Mouse (Mus musculus): ENCODE data around the gene Megf11. TPM values are rescaled to one million over a fixed set of nuclear protein-coding genes. Genes with fewer than 3 reads are reported as not detected.

The Megf11 gene
- polyA plus RNA-seq, 1 experiment: 6.2 TPM

DNA sequence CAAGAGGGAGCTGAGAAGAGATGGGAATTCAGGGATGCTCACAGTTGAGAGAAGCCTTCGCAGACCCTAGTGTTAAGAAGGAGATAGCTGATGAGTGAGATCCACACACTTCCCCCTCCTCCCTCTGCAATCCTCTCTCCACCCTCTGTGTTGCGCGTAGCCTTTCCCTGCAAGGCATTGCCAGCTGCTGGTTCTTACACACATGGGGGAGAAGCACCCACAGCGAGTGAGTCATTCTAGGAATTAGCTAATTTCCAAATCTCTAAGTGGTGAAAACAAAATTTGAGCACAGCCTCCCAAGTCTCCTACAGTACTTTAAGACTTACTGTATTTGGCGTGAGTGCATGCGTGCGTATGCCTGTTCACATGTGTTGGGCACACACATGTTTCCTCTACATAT lies 142.6 kb downstream of the Megf11 start:
- Histone ChIP-seq H3K4me3 (ENCODE audit: insufficient read depth, low read length) (no peak overlapping the region), H3K4me1 (ENCODE audit: control insufficient read depth, insufficient read depth, low read length) (peaks cover 2% of the 10 kb centered on the region; the same call in 1 of the 2 replicates), H3K27ac (ENCODE audit: insufficient read depth, low read length) (no peak overlapping the region)
- TF ChIP-seq POLR2A (IDR thresholded peaks at IDR 0.05; ENCODE audit: extremely low read depth, insufficient read depth, low read length) (no peak), CTCF (IDR thresholded peaks at IDR 0.05; ENCODE audit: extremely low read depth, insufficient read depth, low read length) (no peak)

DNA sequence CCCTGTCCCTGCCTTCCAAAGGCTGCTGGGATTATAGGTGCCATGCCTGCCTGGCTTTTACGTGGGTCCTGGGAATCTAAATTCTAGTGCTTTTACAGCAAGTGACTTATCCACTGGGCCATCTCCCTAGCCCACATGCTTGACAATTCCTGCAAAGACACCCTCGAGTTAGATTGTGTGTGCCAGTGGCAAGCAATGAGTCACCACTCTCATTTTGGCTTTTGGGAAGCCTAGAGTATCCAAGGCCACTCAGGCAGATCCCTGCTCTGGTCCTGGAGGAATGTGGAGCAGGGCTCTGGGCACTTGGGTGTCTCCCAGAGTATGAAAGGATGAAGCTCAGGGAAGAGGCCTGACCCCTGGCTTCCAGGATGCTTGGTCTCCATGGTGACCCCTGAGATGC lies 143.2 kb downstream of the Megf11 start:
- Histone ChIP-seq H3K27ac (ENCODE audit: insufficient read depth, low read length) (no peak overlapping the region), H3K4me3 (ENCODE audit: insufficient read depth, low read length) (no peak overlapping the region), H3K4me1 (ENCODE audit: control insufficient read depth, insufficient read depth, low read length) (peaks cover 2% of the 10 kb centered on the region; the same call in 1 of the 2 replicates)
- TF ChIP-seq CTCF (IDR thresholded peaks at IDR 0.05; ENCODE audit: extremely low read depth, insufficient read depth, low read length): no peak
- TF ChIP-seq POLR2A (IDR thresholded peaks at IDR 0.05; ENCODE audit: extremely low read depth, insufficient read depth, low read length): no peak

DNA sequence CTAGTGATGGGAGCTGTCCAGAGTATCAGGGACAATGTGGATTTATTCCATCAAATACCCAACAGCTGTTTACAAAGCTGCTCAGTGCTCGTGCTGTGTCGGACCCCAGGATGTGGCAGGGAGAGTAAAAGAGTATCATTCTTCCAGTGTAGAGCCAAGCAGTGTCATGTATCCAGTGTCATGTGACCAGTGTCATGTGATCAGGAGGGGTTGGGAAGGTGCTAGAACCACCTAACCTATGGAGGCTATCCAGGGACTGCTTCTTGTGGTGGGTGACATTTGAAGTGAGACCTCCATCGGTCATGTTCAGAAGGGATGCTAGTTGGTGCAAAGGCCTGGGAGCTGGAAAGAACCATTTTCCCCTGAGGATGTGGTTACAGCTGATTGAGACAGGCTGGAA lies 146.5 kb downstream of the Megf11 start:
- TF ChIP-seq POLR2A (IDR thresholded peaks at IDR 0.05; ENCODE audit: extremely low read depth, insufficient read depth, low read length): no peak
- TF ChIP-seq CTCF (IDR thresholded peaks at IDR 0.05; ENCODE audit: extremely low read depth, insufficient read depth, low read length): no peak
- H3K4me3 ChIP-seq (ENCODE audit: insufficient read depth, low read length): no peak overlapping the region
- no peak overlapping the region for H3K27ac ChIP-seq (ENCODE audit: insufficient read depth, low read length)
- H3K4me1 ChIP-seq (ENCODE audit: control insufficient read depth, insufficient read depth, low read length): peaks cover 2% of the 10 kb centered on the region

DNA sequence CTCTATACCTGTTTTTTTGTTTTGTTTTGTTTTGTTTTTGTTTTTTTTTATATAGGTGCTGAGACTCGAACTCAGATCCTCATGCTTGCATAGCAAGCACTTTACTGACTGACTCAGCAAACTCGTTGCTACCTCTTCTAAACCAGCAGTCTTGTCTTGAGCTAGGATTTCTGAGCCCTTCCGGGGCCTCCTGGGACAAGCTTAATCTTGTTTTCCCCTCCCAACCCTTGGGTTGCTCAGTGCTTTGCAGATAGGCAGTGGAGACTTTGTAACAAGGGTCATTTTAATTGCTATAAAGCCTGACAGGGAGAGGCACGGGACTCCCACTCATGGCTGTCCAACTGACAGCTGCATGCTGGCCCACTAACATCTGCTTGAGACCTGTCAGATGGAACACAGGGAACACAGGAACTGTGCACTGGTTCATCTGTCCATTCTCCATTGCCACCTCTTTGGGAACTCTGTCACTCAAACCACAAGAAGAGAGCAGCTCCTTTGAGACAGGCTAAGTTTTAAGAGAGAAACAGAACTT lies 147.4 kb downstream of the Megf11 start:
- H3K4me1 ChIP-seq (ENCODE audit: control insufficient read depth, insufficient read depth, low read length): peaks cover 2% of the 10 kb centered on the region
- H3K27ac ChIP-seq (ENCODE audit: insufficient read depth, low read length): no peak overlapping the region
- no peak for TF ChIP-seq POLR2A (IDR thresholded peaks at IDR 0.05; ENCODE audit: extremely low read depth, insufficient read depth, low read length)
- TF ChIP-seq CTCF (IDR thresholded peaks at IDR 0.05; ENCODE audit: extremely low read depth, insufficient read depth, low read length): no peak
- H3K4me3 ChIP-seq (ENCODE audit: insufficient read depth, low read length): no peak overlapping the region

DNA sequence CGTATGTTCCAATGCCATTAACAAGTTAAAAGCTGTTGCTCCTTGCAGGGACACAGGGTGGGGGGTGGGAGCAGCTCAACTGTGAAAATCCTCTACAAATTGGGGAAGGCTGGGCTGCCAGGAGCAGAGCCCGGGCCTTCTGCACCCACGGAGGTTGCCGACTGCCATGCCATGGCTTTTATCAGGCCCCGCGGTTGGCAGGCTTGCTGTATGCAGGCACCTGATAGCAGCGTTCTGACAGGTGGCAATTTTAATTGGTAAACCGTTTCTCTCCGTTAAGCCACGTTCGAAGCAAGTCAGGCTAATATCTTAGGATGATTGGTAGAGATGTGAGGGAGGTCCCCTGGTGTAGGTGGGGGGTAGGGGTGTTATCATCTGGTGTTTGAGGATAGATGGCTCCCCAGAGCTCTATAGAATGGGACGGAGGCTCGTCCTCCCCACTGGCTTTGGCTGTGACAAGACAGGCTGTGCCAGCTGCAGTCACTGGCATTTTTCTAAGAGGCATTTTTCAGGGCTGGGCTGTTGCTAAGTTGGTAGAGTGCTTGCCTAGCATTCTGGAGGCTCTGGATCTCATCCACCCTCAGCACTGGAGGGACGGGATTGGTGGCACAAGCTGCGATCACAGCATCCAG lies 148.2 kb downstream of the Megf11 start:
- TF ChIP-seq POLR2A (IDR thresholded peaks at IDR 0.05; ENCODE audit: extremely low read depth, insufficient read depth, low read length): no peak
- no peak for TF ChIP-seq CTCF (IDR thresholded peaks at IDR 0.05; ENCODE audit: extremely low read depth, insufficient read depth, low read length)
- Histone ChIP-seq H3K4me3 (ENCODE audit: insufficient read depth, low read length) (no peak overlapping the region), H3K27ac (ENCODE audit: insufficient read depth, low read length) (no peak overlapping the region), H3K4me1 (ENCODE audit: control insufficient read depth, insufficient read depth, low read length) (no peaks in the 10 kb centered on the region; the same call in none of the 2 replicates)

DNA sequence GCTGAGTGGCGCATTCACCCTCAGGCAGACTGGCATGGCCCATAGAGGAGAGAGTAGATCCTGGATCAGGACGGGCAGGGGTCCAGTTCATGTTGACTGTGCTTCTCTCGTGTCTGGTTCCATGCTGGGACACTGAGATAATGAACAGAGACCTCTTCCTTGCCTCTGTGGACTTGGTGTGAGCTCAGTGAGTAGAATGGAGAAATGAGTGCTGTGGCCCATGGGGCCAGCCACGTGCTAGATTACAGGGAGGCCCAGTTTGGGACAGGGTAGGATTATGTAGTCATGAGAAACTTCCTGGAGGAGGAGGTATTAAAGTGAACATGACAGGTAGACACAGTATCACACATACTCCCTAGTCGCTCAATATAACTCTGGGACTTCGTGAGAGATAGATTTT lies 148.9 kb downstream of the Megf11 start:
- TF ChIP-seq POLR2A (IDR thresholded peaks at IDR 0.05; ENCODE audit: extremely low read depth, insufficient read depth, low read length): no peak
- no peak for TF ChIP-seq CTCF (IDR thresholded peaks at IDR 0.05; ENCODE audit: extremely low read depth, insufficient read depth, low read length)
- Histone ChIP-seq H3K4me1 (ENCODE audit: control insufficient read depth, insufficient read depth, low read length) (no peaks in the 10 kb centered on the region; the same call in 1 of the 2 replicates), H3K4me3 (ENCODE audit: insufficient read depth, low read length) (no peak overlapping the region)

DNA sequence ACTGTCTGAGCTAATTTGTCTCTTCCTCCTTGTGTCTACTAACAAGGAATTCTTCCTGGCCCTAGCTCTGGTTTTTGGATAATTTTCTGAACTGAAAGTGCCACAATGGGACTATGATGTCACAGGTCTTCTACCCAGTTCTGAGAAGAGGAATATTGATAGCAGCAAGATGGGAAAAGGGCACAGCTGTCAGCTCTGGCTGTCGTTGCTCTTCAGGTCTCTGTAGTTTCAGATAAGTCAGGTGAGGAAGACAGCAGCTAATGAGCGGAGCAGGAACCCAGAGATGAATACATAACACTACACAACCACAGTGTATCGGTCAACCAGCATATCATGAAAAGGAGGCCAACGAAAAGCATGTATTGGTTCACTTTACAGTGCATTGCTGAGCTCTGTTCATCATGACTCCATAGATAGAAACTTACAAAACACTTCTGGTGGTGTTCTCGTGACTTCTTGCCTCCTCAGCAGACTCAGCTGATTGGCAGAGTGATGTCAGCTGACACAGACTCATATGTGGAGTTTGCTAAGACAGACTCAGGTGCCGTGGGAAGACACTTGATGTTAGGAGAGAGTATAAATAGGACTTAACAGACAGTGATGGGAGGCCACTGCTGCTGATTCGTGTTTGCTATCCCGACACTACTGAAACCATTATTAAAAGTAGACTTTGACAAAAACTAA lies 149.6 kb downstream of the Megf11 start:
- Histone ChIP-seq H3K4me1 (ENCODE audit: control insufficient read depth, insufficient read depth, low read length) (no peaks in the 10 kb centered on the region; the same call in 1 of the 2 replicates), H3K4me3 (ENCODE audit: insufficient read depth, low read length) (no peak overlapping the region), H3K27ac (ENCODE audit: insufficient read depth, low read length) (no peak overlapping the region)
- no peak for TF ChIP-seq CTCF (IDR thresholded peaks at IDR 0.05; ENCODE audit: extremely low read depth, insufficient read depth, low read length)
- TF ChIP-seq POLR2A (IDR thresholded peaks at IDR 0.05; ENCODE audit: extremely low read depth, insufficient read depth, low read length): no peak

More for the DNA sequence above, 148.9 kb downstream of the Megf11 start:
- H3K27ac ChIP-seq (ENCODE audit: insufficient read depth, low read length): no peak overlapping the region

DNA sequence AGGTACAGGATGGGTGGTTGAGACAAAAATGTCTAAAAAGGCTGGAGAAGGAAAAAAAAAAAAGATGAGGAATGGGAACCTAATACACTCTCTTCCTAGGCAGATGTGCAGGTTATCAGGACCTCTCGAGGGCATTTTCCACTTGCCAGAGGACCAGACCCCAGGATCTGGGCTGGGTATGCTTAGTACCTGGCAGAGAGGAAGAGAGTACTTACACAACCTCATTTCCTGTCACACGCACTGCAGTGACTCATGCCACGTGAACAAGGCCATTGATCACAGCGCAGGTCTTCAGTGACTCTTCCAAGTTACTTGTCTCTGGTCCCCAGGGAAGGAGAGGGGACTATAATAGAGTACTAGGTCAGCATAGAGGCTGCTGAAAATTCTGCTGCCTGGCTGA lies 152.4 kb downstream of the Megf11 start:
- no peak for TF ChIP-seq CTCF (IDR thresholded peaks at IDR 0.05; ENCODE audit: extremely low read depth, insufficient read depth, low read length)
- no peak for TF ChIP-seq POLR2A (IDR thresholded peaks at IDR 0.05; ENCODE audit: extremely low read depth, insufficient read depth, low read length)
- Histone ChIP-seq H3K27ac (ENCODE audit: insufficient read depth, low read length) (no peak overlapping the region), H3K4me3 (ENCODE audit: insufficient read depth, low read length) (no peak overlapping the region)

DNA sequence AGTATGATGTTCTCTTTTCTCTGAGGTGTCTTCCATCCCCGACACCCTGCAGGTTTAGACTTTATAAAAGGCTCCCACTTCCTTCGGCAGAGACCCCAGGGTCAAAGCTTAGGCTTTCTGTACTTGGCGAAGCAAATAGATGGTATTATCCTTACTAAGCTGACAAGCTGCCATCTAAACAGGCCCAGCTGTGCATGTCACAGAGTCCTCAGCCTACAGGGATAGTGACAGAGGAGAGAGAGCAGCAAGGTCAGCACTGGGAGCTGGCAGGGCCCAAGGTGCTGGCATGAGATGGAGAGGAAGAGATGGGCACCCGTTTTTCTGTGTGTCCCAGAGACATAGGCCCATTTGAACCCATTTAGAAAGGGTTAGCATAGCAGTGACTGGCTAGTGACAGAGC lies 156.8 kb downstream of the Megf11 start:
- no peaks in the 10 kb centered on the region for H3K4me1 ChIP-seq (ENCODE audit: control insufficient read depth, insufficient read depth, low read length)
- TF ChIP-seq POLR2A (IDR thresholded peaks at IDR 0.05; ENCODE audit: extremely low read depth, insufficient read depth, low read length) (no peak), CTCF (IDR thresholded peaks at IDR 0.05; ENCODE audit: extremely low read depth, insufficient read depth, low read length) (no peak)

More for the DNA sequence above, 152.4 kb downstream of the Megf11 start:
- no peaks in the 10 kb centered on the region; the same call in 1 of the 2 replicates for H3K4me1 ChIP-seq (ENCODE audit: control insufficient read depth, insufficient read depth, low read length)

DNA sequence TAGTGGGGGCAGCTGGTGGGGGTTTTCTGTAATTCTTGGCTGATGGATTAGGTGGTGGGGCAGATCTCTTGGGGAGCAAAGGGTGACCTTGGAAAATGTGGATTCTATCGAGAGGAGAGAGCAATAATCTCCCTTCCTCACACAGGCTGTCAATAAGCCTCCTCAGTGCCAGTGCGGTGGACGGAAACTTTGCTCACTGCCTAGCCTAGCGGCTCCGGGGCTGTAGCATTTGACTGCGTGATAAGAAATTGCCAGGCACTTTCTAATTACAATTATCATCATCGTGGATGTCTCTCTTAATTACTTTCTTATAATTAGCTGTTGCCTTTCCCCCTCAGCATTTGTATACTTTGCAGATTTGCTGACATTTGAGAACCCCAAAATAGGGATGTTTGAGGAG lies 157.7 kb downstream of the Megf11 start:
- Histone ChIP-seq H3K4me1 (ENCODE audit: control insufficient read depth, insufficient read depth, low read length) (no peaks in the 10 kb centered on the region), H3K4me3 (ENCODE audit: insufficient read depth, low read length) (no peak overlapping the region), H3K27ac (ENCODE audit: insufficient read depth, low read length) (no peak overlapping the region)
- TF ChIP-seq POLR2A (IDR thresholded peaks at IDR 0.05; ENCODE audit: extremely low read depth, insufficient read depth, low read length): no peak
- no peak for TF ChIP-seq CTCF (IDR thresholded peaks at IDR 0.05; ENCODE audit: extremely low read depth, insufficient read depth, low read length)

More for the DNA sequence above, 156.8 kb downstream of the Megf11 start:
- H3K4me3 ChIP-seq (ENCODE audit: insufficient read depth, low read length): no peak overlapping the region
- no peak overlapping the region for H3K27ac ChIP-seq (ENCODE audit: insufficient read depth, low read length)
